Mouse (Mus musculus) activated CD4-positive, CD25-positive, alpha-beta regulatory T cell (primary cell): ENCODE results near the gene 1700017D01Rik. TPM values are rescaled to one million over a fixed set of nuclear protein-coding genes. Genes with fewer than 3 reads are reported as not detected.

Source experiments
- polyA plus RNA-seq, 2 experiments: library from polyadenylated mRNA; unstranded; fragments of 100-300 nt; shearing (Covaris generic); gene quantifications; one replicate each; pipeline ENCODE4 v1.2.1; 2017

1700017D01Rik gene
- not detected for polyA plus RNA-seq

GRCm38 (mm10) chr19:11130776-11131175 is at the start of gene 1700017D01Rik:
1700017D01Rik (minus strand) TSS chr19:11130876.

GRCm38 (mm10) chr19:11165172-11165571 is 34.5 kb upstream of the 1700017D01Rik start, which contains the start of gene 1700025F22Rik:
1700025F22Rik (minus strand) TSS chr19:11165320.

DNA sequence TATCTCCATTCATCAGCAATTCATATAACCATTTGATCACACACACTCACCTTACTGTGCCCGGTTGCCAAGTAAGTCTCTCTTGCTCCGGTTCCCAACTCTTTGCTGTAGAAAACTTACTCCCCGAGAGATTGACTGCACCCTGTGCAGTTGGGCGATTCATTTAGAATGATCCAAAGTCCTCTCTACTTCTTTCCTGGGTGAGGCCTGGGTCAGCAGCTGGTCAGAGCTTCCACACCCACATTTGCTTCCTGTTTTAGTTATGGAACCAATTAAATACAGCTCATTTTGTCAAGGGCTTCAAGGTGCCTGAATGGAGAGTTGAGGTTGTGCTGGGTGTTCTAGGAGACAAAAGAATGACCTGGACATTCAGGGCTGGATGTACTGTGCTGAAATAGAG is 49.7 kb downstream of the 1700017D01Rik start, which contains the start of gene Ms4a8a:
Ms4a8a (minus strand) TSS at position 169 of the 400 bp plus-strand sequence.

Other genes starting within 250 kb of the 1700017D01Rik start
- 10 to 100 TPM; 34.1 to 48.5 TPM for gene Tmem109, start 248.9 kb downstream of the 1700017D01Rik start, polyA plus RNA-seq
- 100 to 1,000 TPM in 1 of 2 experiments, 10 to 100 TPM in 1; 88.2 to 107 TPM for gene Prpf19, start 235.6 kb downstream of the 1700017D01Rik start, polyA plus RNA-seq
- not detected for gene Zp1, start 210.2 kb downstream of the 1700017D01Rik start, polyA plus RNA-seq
- under 1 TPM in 1 of 2 experiments, not detected in 1; 0.14 TPM for gene Ptgdr2, start 193.7 kb downstream of the 1700017D01Rik start, polyA plus RNA-seq
- gene Ccdc86, start 181.6 kb downstream of the 1700017D01Rik start, polyA plus RNA-seq = 10 to 100 TPM; 12.4 to 18.3 TPM
- not detected for gene Ms4a10, start 156.2 kb downstream of the 1700017D01Rik start, polyA plus RNA-seq
- not detected for gene Ms4a15, start 137.6 kb downstream of the 1700017D01Rik start, polyA plus RNA-seq
- gene Ms4a18, start 112.8 kb downstream of the 1700017D01Rik start, polyA plus RNA-seq = not detected
- 1 to 10 TPM in 1 of 2 experiments, under 1 TPM in 1; 0.18 to 5.1 TPM for gene Ms4a8a, start 49.8 kb downstream of the 1700017D01Rik start, polyA plus RNA-seq
- gene 1700025F22Rik, start 34.4 kb upstream of the 1700017D01Rik start, polyA plus RNA-seq = not detected
- not detected for gene Ms4a13, start 65.9 kb upstream of the 1700017D01Rik start, polyA plus RNA-seq
- gene Ms4a12, start 101.6 kb upstream of the 1700017D01Rik start, polyA plus RNA-seq = not detected
- 1 to 10 TPM; 4.1 to 7.3 TPM for gene Ms4a1, start 135.4 kb upstream of the 1700017D01Rik start, polyA plus RNA-seq
- not detected for gene Ms4a5, start 153.0 kb upstream of the 1700017D01Rik start, polyA plus RNA-seq
- gene Ms4a14, start 183.6 kb upstream of the 1700017D01Rik start, polyA plus RNA-seq = under 1 TPM in 1 of 2 experiments, not detected in 1; 0.28 TPM
- gene Ms4a7, start 205.3 kb upstream of the 1700017D01Rik start, polyA plus RNA-seq = 1 to 10 TPM in 1 of 2 experiments, under 1 TPM in 1; 0.95 to 4.4 TPM
- 1 to 10 TPM in 1 of 2 experiments, under 1 TPM in 1; 0.72 to 6.9 TPM for gene Ms4a4a, start 244.6 kb upstream of the 1700017D01Rik start, polyA plus RNA-seq